Mouse (Mus musculus) stomach, postnatal 0 days (tissue): ENCODE data around the gene Cebpb. TPM values are rescaled to one million over a fixed set of nuclear protein-coding genes. Genes with fewer than 3 reads are reported as not detected.

Experiments
- ATAC-seq: fragments of 200-750 bp; cut with Nextera tagmentation; 2 replicates; pipeline ENCODE4 v1.8.0; 2017; ENCODE audit not compliant: low FRiP score, low TSS enrichment
- DNase-seq: peaks from one replicate; pipeline ENCODE4 v3.0.0-alpha.2; 2016; ENCODE audit warnings: low spot score
- H3K27ac ChIP-seq: fragments of 300-500 bp; sonication (generic); replicated peaks from 2 replicates; pipeline ENCODE4 v1.5.1; 2014; ENCODE audit warnings: mild to moderate bottlenecking, control low read depth
- H3K27me3 ChIP-seq: fragments of 300-500 bp; sonication (generic); 2 replicates; pipeline ENCODE4 v1.6.1; 2014; ENCODE audit warnings: low read length; ENCODE audit not compliant: control insufficient read depth, insufficient read depth
- H3K36me3 ChIP-seq: fragments of 300-500 bp; sonication (generic); 2 replicates; pipeline ENCODE4 v1.6.1; 2014; ENCODE audit warnings: low read length, mixed read lengths; ENCODE audit not compliant: control insufficient read depth, insufficient read depth
- H3K4me1 ChIP-seq: fragments of 300-500 bp; sonication (generic); replicated peaks from 2 replicates; pipeline ENCODE4 v1.6.1; 2014; ENCODE audit warnings: antibody characterized with exemption; ENCODE audit not compliant: control insufficient read depth, insufficient read depth
- H3K4me2 ChIP-seq: fragments of 300-500 bp; sonication (generic); replicated peaks from 2 replicates; pipeline ENCODE4 v1.6.1; 2014; ENCODE audit warnings: low read depth, mild to moderate bottlenecking, control low read depth, moderate library complexity
- H3K4me3 ChIP-seq: fragments of 300-500 bp; sonication (generic); 2 replicates; pipeline ENCODE4 v1.5.1; 2014; ENCODE audit warnings: low read depth, low read length, control low read depth
- H3K9ac ChIP-seq: fragments of 300-500 bp; sonication (generic); 2 replicates; pipeline ENCODE4 v1.6.1; 2014; ENCODE audit warnings: mild to moderate bottlenecking, low read length, control low read depth, mixed read lengths
- H3K9me3 ChIP-seq: fragments of 300-500 bp; sonication (generic); 2 replicates; pipeline ENCODE4 v1.6.1; 2016; ENCODE audit warnings: low read length; ENCODE audit not compliant: control insufficient read depth
- CTCF ChIP-seq: IDR thresholded peaks from 2 replicates; pipeline ENCODE4 v1.5.1; 2016; ENCODE audit warnings: antibody characterized with exemption, low read depth, mild to moderate bottlenecking, moderate library complexity
- EP300 ChIP-seq: optimal IDR thresholded peaks from 2 replicates; pipeline ENCODE3; 2016; ENCODE audit warnings: antibody characterized with exemption
- WGBS: fragments of 180-500 bp; shearing (Covaris S2); extraction: QIAGEN DNeasy Blood & Tissue Kit; methylation state at CpG from one replicate; pipeline ENCODE4 v1.1.7; 2014; 5-methylcytosine and 5-hydroxymethylcytosine counted together
- polyA plus RNA-seq: library from polyadenylated mRNA; unstranded; fragments of >200 nt; fragmentation: Nextera tagmentation; extraction: Ambion mirVana; gene quantifications from 2 replicates; pipeline ENCODE4 v1.2.1, GENCODE M21; 2015

The Cebpb gene
- polyA plus RNA-seq, 1 experiment from 2014 or later = 55.0 TPM

DNA sequence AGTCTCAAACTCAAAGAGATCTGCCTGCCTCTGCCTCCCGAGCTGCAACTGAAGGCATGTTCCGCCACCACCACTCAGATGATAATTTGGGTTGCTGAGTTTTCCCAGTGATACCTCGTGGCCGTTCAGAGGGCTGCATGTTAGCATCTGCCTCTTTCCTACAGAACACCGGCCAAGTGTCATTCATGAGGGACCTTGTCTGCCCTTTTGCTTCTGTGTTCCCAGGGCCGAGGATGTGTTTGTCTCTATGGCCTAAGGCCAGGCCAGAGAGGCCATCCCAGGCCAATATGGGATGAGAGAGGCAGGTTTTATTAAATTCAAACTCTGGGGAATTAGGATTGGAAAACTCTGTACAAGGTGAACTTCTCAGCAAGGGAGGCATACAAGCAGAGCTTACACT lies 25.6 kb downstream of the Cebpb start:
- DNase-seq (no peak), ATAC-seq (no peak)
- Histone ChIP-seq H3K4me2 (no peak overlapping the region), H3K27ac (no peak overlapping the region), H3K27me3 (no peaks in the 10 kb centered on the region), H3K4me1 (0 out of 2 replicates have a peak, but pooled peaks cover 2% of the 10 kb centered on the region), H3K9ac (no peak overlapping the region), H3K36me3 (no peaks in the 10 kb centered on the region), H3K4me3 (no peak overlapping the region), H3K9me3 (no peaks in the 10 kb centered on the region)
- 87% methylated on average over 6 of the region's 6 CpGs for WGBS
- TF ChIP-seq CTCF (no peak), EP300 (no peak)

- no peak for ATAC-seq
- no peak for DNase-seq
- TF ChIP-seq EP300 (no peak), CTCF (no peak)
- Histone ChIP-seq H3K4me2 (no peak overlapping the region), H3K9me3 (no peaks in the 10 kb centered on the region), H3K27ac (no peak overlapping the region), H3K4me1 (0 out of 2 replicates have a peak, but pooled peaks cover 2% of the 10 kb centered on the region), H3K9ac (no peak overlapping the region), H3K4me3 (no peak overlapping the region), H3K27me3 (no peaks in the 10 kb centered on the region), H3K36me3 (no peaks in the 10 kb centered on the region)
- WGBS = 81% methylated on average over 6 of the region's 6 CpGs
Observed at GRCm38 (mm10) chr2:167715008-167715407, 26.3 kb downstream of the Cebpb start.

- TF ChIP-seq EP300 (no peak), CTCF (no peak)
- ATAC-seq (no peak), DNase-seq (no peak)
- Histone ChIP-seq H3K27me3 (no peaks in the 10 kb centered on the region), H3K36me3 (no peaks in the 10 kb centered on the region), H3K4me1 (0 out of 2 replicates have a peak, but pooled peaks cover 2% of the 10 kb centered on the region), H3K4me3 (no peak overlapping the region), H3K4me2 (no peak overlapping the region), H3K9me3 (no peaks in the 10 kb centered on the region), H3K27ac (no peak overlapping the region), H3K9ac (no peak overlapping the region)
- 76% methylated on average over 1 of the region's 1 CpGs for WGBS
Observed at GRCm38 (mm10) chr2:167717208-167717607, 28.5 kb downstream of the Cebpb start.

DNA sequence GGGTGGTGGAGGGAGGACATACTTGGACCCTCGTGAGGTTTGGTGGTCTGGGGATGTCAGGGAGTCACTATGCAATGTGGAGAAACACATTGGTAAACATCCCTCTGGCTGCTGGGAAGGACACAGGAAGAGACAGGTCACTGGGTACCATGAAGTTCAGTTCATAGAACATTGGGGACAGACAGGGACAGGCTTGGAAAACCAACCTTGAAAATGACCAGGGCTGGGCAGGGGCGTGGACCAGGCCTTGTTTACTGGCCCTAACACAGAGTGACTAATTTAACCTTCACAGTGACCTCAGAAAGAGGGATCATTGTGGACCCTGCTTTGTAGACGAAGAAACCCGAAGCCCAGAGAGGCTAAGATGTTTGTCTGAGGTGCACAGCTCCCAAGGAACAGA lies 30.8 kb downstream of the Cebpb start:
- H3K27ac ChIP-seq = no peak overlapping the region
- no peak overlapping the region for H3K4me3 ChIP-seq
- no peak overlapping the region for H3K4me2 ChIP-seq
- TF ChIP-seq CTCF = no peak
- no peak for TF ChIP-seq EP300
- H3K4me1 ChIP-seq = no peaks in the 10 kb centered on the region
- 79% methylated on average over 4 of the region's 4 CpGs for WGBS
- no peak overlapping the region for H3K9ac ChIP-seq
- ATAC-seq (no peak), DNase-seq (no peak)
- no peaks in the 10 kb centered on the region for H3K27me3 ChIP-seq
- H3K36me3 ChIP-seq = no peaks in the 10 kb centered on the region
- H3K9me3 ChIP-seq = no peaks in the 10 kb centered on the region

GRCm38 (mm10) chr2:167721159-167721882 lies 32.6 kb downstream of the Cebpb start:
- Histone ChIP-seq H3K36me3 (no peaks in the 10 kb centered on the region), H3K9ac (0 out of 2 replicates have a peak overlapping the region, but pooled peaks have one; percentile 13), H3K9me3 (no peaks in the 10 kb centered on the region), H3K4me2 (no peak overlapping the region; the same call in 1 of the 2 replicates), H3K4me1 (no peaks in the 10 kb centered on the region), H3K27ac (peak overlapping the region; percentile 77), H3K27me3 (no peaks in the 10 kb centered on the region), H3K4me3 (no peak overlapping the region)
- 60% methylated on average over 11 of the region's 11 CpGs for WGBS
- ATAC-seq = peak; percentile 57
- peak; percentile 37 for DNase-seq
- no peak for TF ChIP-seq EP300
- no peak for TF ChIP-seq CTCF

- Histone ChIP-seq H3K27me3 (no peaks in the 10 kb centered on the region), H3K4me1 (no peaks in the 10 kb centered on the region), H3K4me2 (no peak overlapping the region), H3K27ac (peak overlapping the region; percentile 77), H3K9me3 (no peaks in the 10 kb centered on the region), H3K36me3 (no peaks in the 10 kb centered on the region), H3K4me3 (no peak overlapping the region), H3K9ac (no peak overlapping the region)
- no peak for TF ChIP-seq EP300
- TF ChIP-seq CTCF = no peak
- ATAC-seq = no peak
- DNase-seq = no peak
- WGBS = 61% methylated on average over 6 of the region's 6 CpGs
Observed at GRCm38 (mm10) chr2:167722538-167722937, 33.8 kb downstream of the Cebpb start.
